Mouse (Mus musculus) kidney, embryonic 16.5 days (tissue): ENCODE measurements at regions not wholly inside any gene's neighbourhood (a gene's known extent, or its start where the extent isn't known, plus 50 kb on each side); places are given as distances from the start of the nearest gene placed in this dataset.

Experiments
- ATAC-seq: fragments of 200-750 bp; cut with Nextera tagmentation; 2 replicates; pipeline ENCODE4 v1.8.0; 2017; ENCODE audit warnings: moderate TSS enrichment; ENCODE audit not compliant: low FRiP score, low TSS enrichment
- H3K27ac ChIP-seq: fragments of 300-500 bp; sonication (generic); 2 replicates; pipeline ENCODE4 v1.5.1; 2014; ENCODE audit warnings: low read length
- H3K27me3 ChIP-seq: fragments of 300-500 bp; sonication (generic); 2 replicates; pipeline ENCODE4 v1.6.1; 2014; ENCODE audit warnings: low read length, control low read depth, mixed read lengths; ENCODE audit not compliant: insufficient read depth
- H3K36me3 ChIP-seq: fragments of 300-500 bp; sonication (generic); 2 replicates; pipeline ENCODE4 v1.6.1; 2014; ENCODE audit warnings: low read length, control low read depth, mixed read lengths; ENCODE audit not compliant: insufficient read depth
- H3K4me1 ChIP-seq: fragments of 300-500 bp; sonication (generic); 2 replicates; pipeline ENCODE4 v1.6.1; 2014; ENCODE audit warnings: low read length, control low read depth, mixed read lengths; ENCODE audit not compliant: insufficient read depth
- H3K4me2 ChIP-seq: fragments of 300-500 bp; sonication (generic); replicated peaks from 2 replicates; pipeline ENCODE4 v1.6.1; 2014; ENCODE audit warnings: low read depth, low read length
- H3K4me3 ChIP-seq: fragments of 300-500 bp; sonication (generic); 2 replicates; pipeline ENCODE4 v1.5.1; 2014; ENCODE audit warnings: mild to moderate bottlenecking, low read length
- H3K9ac ChIP-seq: fragments of 300-500 bp; sonication (generic); replicated peaks from 2 replicates; pipeline ENCODE4 v1.6.1; 2014; ENCODE audit warnings: low read length
- H3K9me3 ChIP-seq: fragments of 300-500 bp; sonication (generic); 2 replicates; pipeline ENCODE4 v1.6.1; 2016; ENCODE audit warnings: low read length, control low read depth
- WGBS: fragments of 180-500 bp; shearing (Covaris S2); extraction: QIAGEN DNeasy Blood & Tissue Kit; methylation state at CpG from one replicate; pipeline ENCODE4 v1.1.7; 2014; 5-methylcytosine and 5-hydroxymethylcytosine counted together

DNA sequence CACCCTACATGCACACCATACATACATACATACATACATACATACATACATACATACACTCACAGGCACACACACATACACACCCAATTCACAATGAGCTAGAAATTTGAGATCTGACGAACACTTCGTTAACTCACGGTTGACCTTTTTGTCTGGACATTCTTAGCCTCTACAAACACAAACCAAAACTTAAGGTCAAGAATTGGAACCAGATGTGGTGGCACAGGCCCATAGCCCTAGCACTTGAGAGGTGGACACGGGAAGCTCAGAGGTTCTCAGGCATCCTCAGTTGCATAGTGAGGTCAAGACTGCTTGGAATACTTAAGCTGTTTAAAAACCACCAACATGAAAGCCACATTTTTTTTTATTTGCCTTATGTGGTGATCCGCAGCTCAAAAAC lies 692.9 kb downstream of the Vrk1 start:
- Histone ChIP-seq H3K27ac (no peak overlapping the region), H3K9me3 (no peaks in the 10 kb centered on the region), H3K9ac (no peak overlapping the region), H3K36me3 (no peaks in the 10 kb centered on the region), H3K27me3 (no peaks in the 10 kb centered on the region), H3K4me2 (no peak overlapping the region), H3K4me1 (no peaks in the 10 kb centered on the region), H3K4me3 (no peak overlapping the region)
- ATAC-seq = no peak
- 82% methylated on average over 5 of the region's 5 CpGs for WGBS

- H3K36me3 ChIP-seq = no peaks in the 10 kb centered on the region
- no peaks in the 10 kb centered on the region for H3K9me3 ChIP-seq
- H3K9ac ChIP-seq = no peak overlapping the region
- H3K4me3 ChIP-seq = no peak overlapping the region
- WGBS = 33% methylated on average over 9 of the region's 9 CpGs
- ATAC-seq = peak; percentile 84
- H3K27ac ChIP-seq = no peak overlapping the region
- no peak overlapping the region for H3K4me2 ChIP-seq
- H3K27me3 ChIP-seq = no peaks in the 10 kb centered on the region
- H3K4me1 ChIP-seq = no peaks in the 10 kb centered on the region
Observed at GRCm38 (mm10) chr12:106721271-106722009, 711.4 kb downstream of the Vrk1 start.

GRCm38 (mm10) chr12:106722010-106722362 lies 712.0 kb downstream of the Vrk1 start:
- 28% methylated on average over 2 of the region's 2 CpGs for WGBS
- H3K27ac ChIP-seq = no peak overlapping the region
- no peaks in the 10 kb centered on the region for H3K36me3 ChIP-seq
- no peaks in the 10 kb centered on the region for H3K4me1 ChIP-seq
- no peak overlapping the region for H3K4me3 ChIP-seq
- H3K27me3 ChIP-seq = no peaks in the 10 kb centered on the region
- H3K9me3 ChIP-seq = no peaks in the 10 kb centered on the region
- H3K4me2 ChIP-seq = no peak overlapping the region
- no peak overlapping the region for H3K9ac ChIP-seq
- peak; percentile 64; the same call in 1 of the 2 replicates for ATAC-seq

DNA sequence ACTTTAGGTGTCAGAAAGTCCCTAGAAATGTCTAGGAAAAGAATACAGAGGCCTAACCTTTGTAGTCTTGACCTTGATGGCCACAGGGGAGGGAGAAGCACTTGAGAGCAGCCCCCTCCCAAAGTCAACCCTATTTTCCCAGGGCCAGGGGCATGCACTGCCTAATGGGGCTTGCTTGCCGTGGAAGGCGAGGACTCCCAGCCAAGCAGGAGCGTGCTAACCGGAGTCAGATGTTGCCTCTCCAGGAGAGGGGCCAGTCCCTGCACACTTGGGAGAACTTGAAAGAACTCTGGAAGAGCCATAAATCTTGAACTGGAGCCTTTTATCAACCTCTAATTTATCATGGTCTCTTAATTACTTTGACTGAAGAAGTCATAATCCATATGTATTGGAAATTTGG lies 712.7 kb downstream of the Vrk1 start:
- H3K27me3 ChIP-seq = no peaks in the 10 kb centered on the region
- no peak for ATAC-seq
- no peaks in the 10 kb centered on the region for H3K36me3 ChIP-seq
- 32% methylated on average over 4 of the region's 4 CpGs for WGBS
- no peaks in the 10 kb centered on the region for H3K9me3 ChIP-seq
- H3K27ac ChIP-seq = no peak overlapping the region
- no peak overlapping the region for H3K4me2 ChIP-seq
- no peak overlapping the region for H3K4me3 ChIP-seq
- no peak overlapping the region for H3K9ac ChIP-seq
- no peaks in the 10 kb centered on the region for H3K4me1 ChIP-seq

GRCm38 (mm10) chr12:106726920-106727319 lies 716.9 kb downstream of the Vrk1 start:
- H3K27me3 ChIP-seq = no peaks in the 10 kb centered on the region
- no peak overlapping the region for H3K27ac ChIP-seq
- H3K9ac ChIP-seq = no peak overlapping the region
- no peaks in the 10 kb centered on the region for H3K9me3 ChIP-seq
- H3K4me2 ChIP-seq = no peak overlapping the region
- no peak overlapping the region for H3K4me3 ChIP-seq
- WGBS = 88% methylated on average over 8 of the region's 8 CpGs
- H3K36me3 ChIP-seq = no peaks in the 10 kb centered on the region
- no peak for ATAC-seq
- no peaks in the 10 kb centered on the region for H3K4me1 ChIP-seq

DNA sequence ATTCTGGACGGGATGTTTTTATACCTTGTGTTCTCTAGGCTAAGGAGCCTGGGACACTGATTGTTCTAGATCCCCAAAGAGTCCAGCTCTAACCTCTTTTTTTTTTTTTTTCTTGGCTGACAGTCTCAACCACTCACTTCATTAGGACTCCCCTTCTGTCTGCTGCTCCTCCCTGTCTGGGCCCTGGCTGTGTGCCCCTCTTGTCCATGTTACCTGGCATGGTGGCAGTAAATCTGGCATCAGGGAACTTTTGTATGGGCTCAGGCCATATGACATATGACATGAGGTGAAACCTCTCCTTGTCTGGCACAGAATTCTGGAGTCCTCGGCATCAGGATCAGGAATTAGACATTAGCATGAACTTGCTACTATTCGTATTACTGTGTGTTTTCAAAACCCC lies 717.5 kb downstream of the Vrk1 start:
- H3K4me2 ChIP-seq = no peak overlapping the region
- no peak overlapping the region for H3K4me3 ChIP-seq
- H3K4me1 ChIP-seq = no peaks in the 10 kb centered on the region
- no peak overlapping the region for H3K9ac ChIP-seq
- H3K36me3 ChIP-seq = no peaks in the 10 kb centered on the region
- H3K27ac ChIP-seq = no peak overlapping the region
- 91% methylated on average over 3 of the region's 3 CpGs for WGBS
- ATAC-seq = no peak
- no peaks in the 10 kb centered on the region for H3K27me3 ChIP-seq
- no peaks in the 10 kb centered on the region for H3K9me3 ChIP-seq

GRCm38 (mm10) chr12:106729686-106730085 lies 719.7 kb downstream of the Vrk1 start:
- Histone ChIP-seq H3K36me3 (no peaks in the 10 kb centered on the region), H3K27me3 (no peaks in the 10 kb centered on the region), H3K4me3 (no peak overlapping the region), H3K4me1 (no peaks in the 10 kb centered on the region), H3K27ac (no peak overlapping the region), H3K4me2 (no peak overlapping the region), H3K9me3 (no peaks in the 10 kb centered on the region), H3K9ac (no peak overlapping the region)
- 73% methylated on average over 5 of the region's 5 CpGs for WGBS
- no peak for ATAC-seq

DNA sequence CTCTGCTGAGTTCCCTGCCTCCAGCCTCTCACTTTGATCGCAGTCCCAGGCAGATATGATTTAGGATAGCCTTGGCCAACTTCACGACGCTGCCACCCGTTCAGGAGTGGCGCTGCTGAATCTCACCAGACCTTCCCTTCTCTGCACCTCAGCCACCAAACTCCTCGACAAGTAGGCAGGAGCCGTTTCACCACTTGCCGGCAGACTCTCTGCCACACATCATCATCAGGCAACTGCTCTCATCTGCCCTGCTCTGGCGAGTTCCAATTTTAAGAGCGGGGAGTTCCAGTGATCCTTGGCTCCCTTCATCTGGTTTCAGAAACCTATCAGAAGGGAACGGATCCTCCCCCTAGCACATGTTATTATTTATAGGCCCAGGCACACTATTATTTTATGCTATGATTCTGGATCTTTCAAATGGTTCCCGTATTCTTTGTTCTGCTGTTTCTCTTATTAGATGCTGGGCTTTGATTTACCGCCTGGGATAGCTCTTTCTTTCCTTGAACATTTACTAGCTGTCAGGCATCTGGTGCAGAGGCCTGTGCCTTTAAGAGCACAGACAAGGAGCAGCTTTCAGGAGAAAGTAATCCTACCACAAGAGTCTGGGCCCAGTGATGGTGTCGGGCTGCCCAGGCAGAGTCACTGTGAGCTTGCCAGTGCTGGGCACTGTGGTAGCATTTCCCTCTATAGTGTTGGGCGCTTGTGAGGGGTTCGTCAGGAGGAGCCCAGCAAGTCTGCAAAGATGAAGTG lies 722.3 kb downstream of the Vrk1 start:
- no peak overlapping the region for H3K9ac ChIP-seq
- no peak overlapping the region for H3K27ac ChIP-seq
- peak; percentile 42; the same call in 1 of the 2 replicates for ATAC-seq
- no peaks in the 10 kb centered on the region for H3K36me3 ChIP-seq
- no peak overlapping the region for H3K4me3 ChIP-seq
- H3K27me3 ChIP-seq = no peaks in the 10 kb centered on the region
- H3K4me1 ChIP-seq = no peaks in the 10 kb centered on the region
- no peaks in the 10 kb centered on the region for H3K9me3 ChIP-seq
- no peak overlapping the region for H3K4me2 ChIP-seq
- WGBS = 42% methylated on average over 16 of the region's 16 CpGs

- no peak overlapping the region for H3K4me3 ChIP-seq
- no peak overlapping the region for H3K9ac ChIP-seq
- WGBS = 74% methylated on average over 8 of the region's 8 CpGs
Observed at GRCm38 (mm10) chr12:106748765-106749164, 738.7 kb downstream of the Vrk1 start.

DNA sequence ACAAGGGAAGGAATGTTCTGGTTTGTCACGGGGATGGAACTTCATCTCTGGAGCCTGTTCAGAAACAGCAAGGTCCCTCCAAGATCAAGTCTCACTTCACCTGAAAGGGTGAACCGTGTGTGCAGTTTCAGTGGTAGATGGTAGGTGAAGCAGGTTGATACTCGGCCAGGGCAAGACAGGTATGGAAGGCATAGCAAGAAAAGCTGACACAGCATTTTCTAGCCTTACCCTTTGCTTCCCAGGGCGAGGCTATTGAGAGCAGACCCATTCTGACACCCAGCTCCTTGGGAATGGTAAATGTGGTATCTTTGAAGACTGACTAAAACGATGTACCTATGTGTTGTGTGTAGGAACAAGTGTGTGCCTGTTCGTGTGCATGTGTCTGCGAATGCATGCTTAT lies 724.9 kb upstream of the 3110018I06Rik start:
- Histone ChIP-seq H3K9ac (no peak overlapping the region), H3K4me1 (no peaks in the 10 kb centered on the region), H3K27me3 (no peaks in the 10 kb centered on the region), H3K4me3 (no peak overlapping the region), H3K27ac (no peak overlapping the region), H3K9me3 (0 out of 2 replicates have a peak, but pooled peaks cover 5% of the 10 kb centered on the region), H3K4me2 (no peak overlapping the region), H3K36me3 (no peaks in the 10 kb centered on the region)
- WGBS = 82% methylated on average over 7 of the region's 7 CpGs
- no peak for ATAC-seq

More at GRCm38 (mm10) chr12:106748765-106749164, 738.7 kb downstream of the Vrk1 start:
- Histone ChIP-seq H3K4me2 (no peak overlapping the region), H3K27me3 (no peaks in the 10 kb centered on the region), H3K9me3 (no peaks in the 10 kb centered on the region), H3K4me1 (no peaks in the 10 kb centered on the region), H3K27ac (no peak overlapping the region), H3K36me3 (no peaks in the 10 kb centered on the region)
- no peak for ATAC-seq
